In genomic region chr6:38232917-38233316, GRCm38 (mm10) we compare ENCODE assay signal across 20 mouse cellular contexts. TPM values are rescaled to one million over a fixed set of nuclear protein-coding genes. Genes with fewer than 3 reads are reported as not detected.
DNase-seq lines count a peak whose midpoint lies in the region; ATAC-seq and TF ChIP-seq lines count a peak whose summit lies in the region.
"Had no signal": no experiment of that assay in that cellular context is flagged by ENCODE, and none has a peak within 500 bp of the region (broad histone marks: within the 10 kb centered on the region; RNA-seq: fewer than 3 reads in every experiment).

No protein-coding gene starts in this region.

- peaks cover 19% of the 10 kb centered on the region for H3K4me1 ChIP-seq in hindbrain, embryonic 10.5 days (replicated peaks)
- H3K4me1 ChIP-seq in hindbrain, embryonic 14.5 days (replicated peaks; ENCODE audit: control insufficient read depth, insufficient read depth, low read length), result peaks cover 14% of the 10 kb centered on the region
- H3K4me1 ChIP-seq in midbrain, embryonic 11.5 days (ENCODE audit: control insufficient read depth, insufficient read depth, low read length), result peaks cover 5% of the 10 kb centered on the region; the same call in 1 of the 2 replicates
- peaks cover 13% of the 10 kb centered on the region for H3K4me1 ChIP-seq in midbrain, embryonic 16.5 days (ENCODE audit: control insufficient read depth, insufficient read depth, low read length)
- H3K4me1 ChIP-seq in embryonic facial prominence, embryonic 14.5 days (ENCODE audit: control insufficient read depth, insufficient read depth, low read length), result peaks cover 14% of the 10 kb centered on the region
- peaks cover 6% of the 10 kb centered on the region; the same call in 1 of the 2 replicates for H3K4me1 ChIP-seq in midbrain, postnatal 0 days (ENCODE audit: insufficient read depth, low read length)

- no peaks in the 10 kb centered on the region for H3K27me3 ChIP-seq in hindbrain, embryonic 10.5 days (ENCODE audit: insufficient read depth, poor library complexity, severe bottlenecking)
- H3K27me3 ChIP-seq in hindbrain, embryonic 14.5 days (ENCODE audit: control insufficient read depth, insufficient read depth, low read length), result no peaks in the 10 kb centered on the region
- no peaks in the 10 kb centered on the region for H3K27me3 ChIP-seq in midbrain, embryonic 11.5 days (ENCODE audit: control insufficient read depth, insufficient read depth, low read length)
- H3K27me3 ChIP-seq in midbrain, embryonic 16.5 days (ENCODE audit: control insufficient read depth, insufficient read depth, low read depth, low read length), result no peaks in the 10 kb centered on the region
- H3K27me3 ChIP-seq in embryonic facial prominence, embryonic 14.5 days (replicated peaks; ENCODE audit: control insufficient read depth, insufficient read depth, low read length), result no peaks in the 10 kb centered on the region
- H3K27me3 ChIP-seq in midbrain, postnatal 0 days (ENCODE audit: insufficient read depth, low read length), result no peaks in the 10 kb centered on the region
- H3K27me3 ChIP-seq: embryonic facial prominence, embryonic 12.5 days; forebrain, embryonic 12.5 days; heart, embryonic 15.5 days had no signal

- 77% methylated on average over 3 of the region's 3 CpGs for WGBS in hindbrain, embryonic 10.5 days
- WGBS in hindbrain, embryonic 14.5 days, result 74% methylated on average over 3 of the region's 3 CpGs
- whole genome bisulfite sequencing in midbrain, embryonic 11.5 days, result 79% methylated on average over 3 of the region's 3 CpGs
- WGBS in midbrain, embryonic 16.5 days, result 80% methylated on average over 3 of the region's 3 CpGs
- 74% methylated on average over 3 of the region's 3 CpGs for WGBS in embryonic facial prominence, embryonic 14.5 days
- 81% methylated on average over 3 of the region's 3 CpGs for WGBS in midbrain, postnatal 0 days

- peaks cover 9% of the 10 kb centered on the region; the same call in 1 of the 2 replicates for H3K9me3 ChIP-seq in hindbrain, embryonic 10.5 days
- H3K9me3 ChIP-seq in hindbrain, embryonic 14.5 days (ENCODE audit: control insufficient read depth, low read length), result peaks cover 5% of the 10 kb centered on the region; the same call in 1 of the 2 replicates
- H3K9me3 ChIP-seq in midbrain, embryonic 11.5 days (ENCODE audit: control insufficient read depth, low read length), result peaks cover 4% of the 10 kb centered on the region; the same call in 1 of the 2 replicates
- H3K9me3 ChIP-seq in midbrain, embryonic 16.5 days (replicated peaks; ENCODE audit: control insufficient read depth, low read length, poor library complexity, severe bottlenecking), result no peaks in the 10 kb centered on the region; the same call in 1 of the 2 replicates
- H3K9me3 ChIP-seq in embryonic facial prominence, embryonic 14.5 days (ENCODE audit: control insufficient read depth, low read length), result peaks cover 6% of the 10 kb centered on the region; the same call in 1 of the 2 replicates
- no peaks in the 10 kb centered on the region for H3K9me3 ChIP-seq in midbrain, postnatal 0 days (ENCODE audit: low read length)
- H3K9me3 ChIP-seq: embryonic facial prominence, embryonic 12.5 days; forebrain, embryonic 12.5 days; heart, embryonic 15.5 days had no signal

- peaks cover 24% of the 10 kb centered on the region for H3K36me3 ChIP-seq in hindbrain, embryonic 10.5 days
- no peaks in the 10 kb centered on the region for H3K36me3 ChIP-seq in hindbrain, embryonic 14.5 days (replicated peaks; ENCODE audit: control insufficient read depth, insufficient read depth)
- no peaks in the 10 kb centered on the region for H3K36me3 ChIP-seq in midbrain, embryonic 11.5 days (ENCODE audit: control insufficient read depth, insufficient read depth, low read length)
- H3K36me3 ChIP-seq in midbrain, embryonic 16.5 days (ENCODE audit: control insufficient read depth, insufficient read depth, low read length), result no peaks in the 10 kb centered on the region
- no peaks in the 10 kb centered on the region for H3K36me3 ChIP-seq in embryonic facial prominence, embryonic 14.5 days (ENCODE audit: control insufficient read depth, insufficient read depth, low read length)
- no peaks in the 10 kb centered on the region; the same call in 1 of the 2 replicates for H3K36me3 ChIP-seq in midbrain, postnatal 0 days (ENCODE audit: insufficient read depth, low read length)
- H3K36me3 ChIP-seq: embryonic facial prominence, embryonic 12.5 days; forebrain, embryonic 12.5 days; heart, embryonic 15.5 days had no signal

- ATAC-seq in hindbrain, embryonic 14.5 days (ENCODE audit: low FRiP score), result no peak
- ATAC-seq in midbrain, embryonic 11.5 days (ENCODE audit: low FRiP score), result no peak
- no peak for ATAC-seq in midbrain, embryonic 16.5 days
- peak; percentile 39; the same call in 1 of the 2 replicates for ATAC-seq in embryonic facial prominence, embryonic 14.5 days (ENCODE audit: low read depth)
- ATAC-seq in midbrain, postnatal 0 days (ENCODE audit: low FRiP score), result no peak
- ATAC-seq: forebrain, embryonic 16.5 days; inflammation-experienced regulatory T-cells, adult 6 months had no signal

- H3K4me3 ChIP-seq in hindbrain, embryonic 10.5 days, result no peak overlapping the region
- H3K4me3 ChIP-seq in hindbrain, embryonic 14.5 days (replicated peaks; ENCODE audit: low read length), result no peak overlapping the region
- no peak overlapping the region for H3K4me3 ChIP-seq in midbrain, embryonic 11.5 days (ENCODE audit: low read depth, low read length)
- H3K4me3 ChIP-seq in midbrain, embryonic 16.5 days (ENCODE audit: low read depth, low read length), result no peak overlapping the region
- H3K4me3 ChIP-seq in embryonic facial prominence, embryonic 14.5 days (ENCODE audit: low read depth, low read length), result no peak overlapping the region
- no peak overlapping the region for H3K4me3 ChIP-seq in midbrain, postnatal 0 days (ENCODE audit: low read depth, low read length)
- H3K4me3 ChIP-seq: embryonic facial prominence, embryonic 12.5 days; forebrain, embryonic 12.5 days; heart, adult 2 months; heart, embryonic 15.5 days had no signal

- no peak for DNase-seq in hindbrain, embryonic 10.5 days (ENCODE audit: low spot score)
- no peak for DNase-seq in hindbrain, embryonic 14.5 days (ENCODE audit: low spot score)
- DNase-seq in midbrain, embryonic 11.5 days (ENCODE audit: low spot score, missing footprints), result peak; percentile 72
- peak; percentile 54 for DNase-seq in embryonic facial prominence, embryonic 14.5 days (ENCODE audit: low spot score)
- DNase-seq in midbrain, postnatal 0 days (ENCODE audit: low spot score), result no peak
- no peak for DNase-seq in adrenal gland, postnatal 10 days
- DNase-seq in gastrocnemius, adult 18-20 months (ENCODE audit: low spot score), result no peak
- DNase-seq: adrenal gland, postnatal 14 days; cerebellum, postnatal 14 days; embryo, embryonic 11 days; gastrocnemius, postnatal 14 days; heart, adult 2 months; heart, postnatal 14 days had no signal

- no peak overlapping the region for H3K4me2 ChIP-seq in hindbrain, embryonic 14.5 days (replicated peaks)
- no peak overlapping the region for H3K4me2 ChIP-seq in midbrain, embryonic 11.5 days
- no peak overlapping the region for H3K4me2 ChIP-seq in midbrain, embryonic 16.5 days (ENCODE audit: low read length)
- H3K4me2 ChIP-seq in embryonic facial prominence, embryonic 14.5 days (ENCODE audit: low read depth, low read length), result no peak overlapping the region
- no peak overlapping the region for H3K4me2 ChIP-seq in midbrain, postnatal 0 days (ENCODE audit: low read depth, low read length, poor library complexity, severe bottlenecking)
- H3K4me2 ChIP-seq: forebrain, embryonic 12.5 days; heart, embryonic 11.5 days; heart, embryonic 15.5 days had no signal

- no peak for TF ChIP-seq CTCF in midbrain, postnatal 0 days (IDR thresholded peaks at IDR 0.05)

- no peak overlapping the region for H3K9ac ChIP-seq in hindbrain, embryonic 14.5 days
- H3K9ac ChIP-seq in midbrain, embryonic 11.5 days (ENCODE audit: low read length), result no peak overlapping the region
- H3K9ac ChIP-seq in midbrain, embryonic 16.5 days (ENCODE audit: low read depth, low read length), result no peak overlapping the region
- no peak overlapping the region for H3K9ac ChIP-seq in embryonic facial prominence, embryonic 14.5 days (ENCODE audit: low read depth, low read length)
- H3K9ac ChIP-seq in midbrain, postnatal 0 days (replicated peaks; ENCODE audit: low read length, poor library complexity, severe bottlenecking), result no peak overlapping the region
- H3K9ac ChIP-seq: embryonic facial prominence, embryonic 12.5 days; forebrain, embryonic 12.5 days; heart, embryonic 15.5 days had no signal

- H3K27ac ChIP-seq in hindbrain, embryonic 10.5 days, result peak overlapping the region; percentile 29; the same call in 1 of the 2 replicates
- no peak overlapping the region; the same call in 1 of the 2 replicates for H3K27ac ChIP-seq in hindbrain, embryonic 14.5 days
- H3K27ac ChIP-seq in midbrain, embryonic 11.5 days (ENCODE audit: low read depth, low read length), result no peak overlapping the region
- H3K27ac ChIP-seq in midbrain, embryonic 16.5 days (ENCODE audit: low read length), result no peak overlapping the region
- peak overlapping the region; percentile 16; the same call in 1 of the 2 replicates for H3K27ac ChIP-seq in embryonic facial prominence, embryonic 14.5 days (replicated peaks; ENCODE audit: low read depth, low read length)
- H3K27ac ChIP-seq in midbrain, postnatal 0 days (ENCODE audit: low read depth, low read length), result 0 out of 2 replicates have a peak overlapping the region, but pooled peaks have one; percentile 51
- H3K27ac ChIP-seq: forebrain, embryonic 12.5 days; heart, adult 2 months; heart, embryonic 15.5 days had no signal

RNA-seq across cellular contexts. Expression of gene D630045J12Rik, which starts 20.9 kb away (rescaled TPM):
- 6.9 and 8.4 TPM in 2 replicates for polyA plus RNA-seq in hindbrain, embryonic 10.5 days (2016; fragmentation: Nextera tagmentation; extraction: Ambion mirVana)
- 18.8 and 19.0 TPM in 2 replicates for polyA plus RNA-seq in hindbrain, embryonic 14.5 days (2014; fragmentation: Nextera tagmentation; extraction: Ambion mirVana)
- 9.7 and 10.1 TPM in 2 replicates for polyA plus RNA-seq in midbrain, embryonic 11.5 days (2014; fragmentation: Nextera tagmentation; extraction: Ambion mirVana)
- 15.8 and 19.4 TPM in 2 replicates for polyA plus RNA-seq in midbrain, embryonic 16.5 days (2015; fragmentation: Nextera tagmentation; extraction: Ambion mirVana)
- 6.0 and 6.2 TPM in 2 replicates for polyA plus RNA-seq in embryonic facial prominence, embryonic 14.5 days (2014; fragmentation: Nextera tagmentation; extraction: Ambion mirVana)
- total RNA-seq in midbrain, postnatal 0 days (2014; rRNA removed), result 40.1 and 42.5 TPM in 2 replicates
- 7.6 and 9.7 TPM in 2 replicates for polyA plus RNA-seq in midbrain, postnatal 0 days (2015; fragmentation: Nextera tagmentation; extraction: Ambion mirVana)
- total RNA-seq in adrenal gland, postnatal 10 days (2021), result 1 to 10 TPM; 4.1 to 5.1 TPM
- total RNA-seq in gastrocnemius, adult 18-20 months (2021), result under 1 TPM; 0.21 to 0.23 TPM

Comparison
In these comparisons a context has a peak if more than half of its experiments do, and no peak if none do; other contexts are left out.
1. DNase-seq: peak in midbrain, embryonic 11.5 days (single experiment) and embryonic facial prominence, embryonic 14.5 days (single experiment); none in hindbrain, embryonic 10.5 days (single experiment), hindbrain, embryonic 14.5 days (single experiment), midbrain, postnatal 0 days (single experiment), adrenal gland, postnatal 10 days (single experiment) and gastrocnemius, adult 18-20 months (single experiment).
2. H3K27ac ChIP-seq: peak in hindbrain, embryonic 10.5 days (single experiment), embryonic facial prominence, embryonic 14.5 days (single experiment) and midbrain, postnatal 0 days (single experiment); none in hindbrain, embryonic 14.5 days (single experiment), midbrain, embryonic 11.5 days (single experiment) and midbrain, embryonic 16.5 days (single experiment).